Mouse (Mus musculus) stomach, postnatal 0 days (tissue): Measurements from ENCODE around the gene Kcnj3.

Experiments
- CTCF ChIP-seq: IDR thresholded peaks from 2 replicates; pipeline ENCODE4 v1.5.1; 2016; ENCODE audit warnings: antibody characterized with exemption, low read depth, mild to moderate bottlenecking, moderate library complexity
- EP300 ChIP-seq: optimal IDR thresholded peaks from 2 replicates; pipeline ENCODE3; 2016; ENCODE audit warnings: antibody characterized with exemption

DNA sequence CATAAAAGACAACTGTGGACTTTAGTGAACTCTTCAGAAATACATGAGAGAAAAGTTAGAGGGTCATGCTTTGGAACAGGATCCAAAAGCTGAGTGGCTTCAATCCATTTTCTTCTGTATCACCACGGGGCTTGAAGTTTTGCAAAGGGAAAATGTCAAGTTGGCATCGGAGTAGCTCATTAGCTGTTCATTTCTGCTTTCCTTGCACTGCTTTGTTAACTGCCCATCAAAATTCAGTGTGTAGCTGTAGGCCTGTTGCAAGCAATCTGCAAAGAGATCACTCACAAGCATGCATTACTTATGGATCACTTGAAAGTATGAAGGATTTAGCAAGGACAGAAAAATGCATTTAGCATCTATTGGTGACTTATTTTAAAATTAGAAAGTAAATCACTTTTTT is 33.4 kb downstream of the Kcnj3 start:
- TF ChIP-seq EP300 (no peak), CTCF (no peak)
